Mouse (Mus musculus): ENCODE measurements around the gene Zfp991. TPM values are rescaled to one million over a fixed set of nuclear protein-coding genes. Genes with fewer than 3 reads are reported as not detected.
"Not testable (repeated sequence)": the region's sequence is repeated elsewhere in the genome, so short reads cannot be mapped to it uniquely, and the experiment has no call there.

Zfp991 gene
- polyA plus RNA-seq, 1 experiment = 0.05 TPM

GRCm38 (mm10) chr4:147126435-147126834 lies 5.4 kb upstream of the Zfp991 start:
- not testable (repeated sequence) for H3K27me3 ChIP-seq (replicated peaks; ENCODE audit: control insufficient read depth, insufficient read depth, low read length); DNase-seq; H3K4me1 ChIP-seq (ENCODE audit: control insufficient read depth, insufficient read depth, low read length); H3K27ac ChIP-seq (ENCODE audit: insufficient read depth, low read depth, low read length); H3K36me3 ChIP-seq (ENCODE audit: control insufficient read depth, insufficient read depth, low read length); H3K4me3 ChIP-seq (ENCODE audit: insufficient read depth, low read depth, low read length)
- WGBS = 71% methylated on average over 2 of the region's 2 CpGs

- H3K27ac ChIP-seq (ENCODE audit: insufficient read depth, low read depth, low read length); H3K4me3 ChIP-seq (ENCODE audit: insufficient read depth, low read depth, low read length); H3K27me3 ChIP-seq (replicated peaks; ENCODE audit: control insufficient read depth, insufficient read depth, low read length); H3K4me1 ChIP-seq (ENCODE audit: control insufficient read depth, insufficient read depth, low read length); H3K36me3 ChIP-seq (ENCODE audit: control insufficient read depth, insufficient read depth, low read length); DNase-seq: not testable (repeated sequence)
- 81% methylated on average over 2 of the region's 2 CpGs for WGBS
These were observed 4.7 kb upstream of the Zfp991 start for GRCm38 (mm10) chr4:147127137-147127536.

- H3K4me3 ChIP-seq (ENCODE audit: insufficient read depth, low read depth, low read length); H3K27ac ChIP-seq (ENCODE audit: insufficient read depth, low read depth, low read length); H3K27me3 ChIP-seq (replicated peaks; ENCODE audit: control insufficient read depth, insufficient read depth, low read length); H3K4me1 ChIP-seq (ENCODE audit: control insufficient read depth, insufficient read depth, low read length); H3K36me3 ChIP-seq (ENCODE audit: control insufficient read depth, insufficient read depth, low read length); DNase-seq: not testable (repeated sequence)
These were observed 3.7 kb upstream of the Zfp991 start for GRCm38 (mm10) chr4:147128152-147128551.

GRCm38 (mm10) chr4:147133596-147133995 lies 1.8 kb downstream of the Zfp991 start:
- H3K27ac ChIP-seq (ENCODE audit: insufficient read depth, low read depth, low read length); H3K27me3 ChIP-seq (replicated peaks; ENCODE audit: control insufficient read depth, insufficient read depth, low read length); H3K36me3 ChIP-seq (ENCODE audit: control insufficient read depth, insufficient read depth, low read length); H3K4me1 ChIP-seq (ENCODE audit: control insufficient read depth, insufficient read depth, low read length); DNase-seq; H3K4me3 ChIP-seq (ENCODE audit: insufficient read depth, low read depth, low read length): not testable (repeated sequence)
- 53% methylated on average over 2 of the region's 2 CpGs for WGBS

- not testable (repeated sequence) for H3K27me3 ChIP-seq (replicated peaks; ENCODE audit: control insufficient read depth, insufficient read depth, low read length); DNase-seq; H3K27ac ChIP-seq (ENCODE audit: insufficient read depth, low read depth, low read length); H3K4me3 ChIP-seq (ENCODE audit: insufficient read depth, low read depth, low read length); H3K36me3 ChIP-seq (ENCODE audit: control insufficient read depth, insufficient read depth, low read length); H3K4me1 ChIP-seq (ENCODE audit: control insufficient read depth, insufficient read depth, low read length)
- WGBS = 71% methylated on average over 4 of the region's 4 CpGs
These were observed 9.9 kb downstream of the Zfp991 start for GRCm38 (mm10) chr4:147141757-147142156.

- H3K4me1 ChIP-seq (ENCODE audit: control insufficient read depth, insufficient read depth, low read length); H3K27ac ChIP-seq (ENCODE audit: insufficient read depth, low read depth, low read length); DNase-seq; H3K36me3 ChIP-seq (ENCODE audit: control insufficient read depth, insufficient read depth, low read length); H3K27me3 ChIP-seq (replicated peaks; ENCODE audit: control insufficient read depth, insufficient read depth, low read length); H3K4me3 ChIP-seq (ENCODE audit: insufficient read depth, low read depth, low read length): not testable (repeated sequence)
- 95% methylated on average over 2 of the region's 2 CpGs for WGBS
These were observed 33.4 kb downstream of the Zfp991 start for GRCm38 (mm10) chr4:147165282-147165681.

- not testable (repeated sequence) for H3K27me3 ChIP-seq (replicated peaks; ENCODE audit: control insufficient read depth, insufficient read depth, low read length); H3K36me3 ChIP-seq (ENCODE audit: control insufficient read depth, insufficient read depth, low read length); H3K4me1 ChIP-seq (ENCODE audit: control insufficient read depth, insufficient read depth, low read length); H3K4me3 ChIP-seq (ENCODE audit: insufficient read depth, low read depth, low read length); DNase-seq; H3K27ac ChIP-seq (ENCODE audit: insufficient read depth, low read depth, low read length)
- 98% methylated on average over 2 of the region's 2 CpGs for WGBS
These were observed 38.7 kb downstream of the Zfp991 start for GRCm38 (mm10) chr4:147170547-147170946.

- 92% methylated on average over 1 of the region's 4 CpGs for WGBS
- H3K4me3 ChIP-seq (ENCODE audit: insufficient read depth, low read depth, low read length); H3K4me1 ChIP-seq (ENCODE audit: control insufficient read depth, insufficient read depth, low read length); H3K36me3 ChIP-seq (ENCODE audit: control insufficient read depth, insufficient read depth, low read length); H3K27ac ChIP-seq (ENCODE audit: insufficient read depth, low read depth, low read length); DNase-seq; H3K27me3 ChIP-seq (replicated peaks; ENCODE audit: control insufficient read depth, insufficient read depth, low read length): not testable (repeated sequence)
These were observed 39.7 kb downstream of the Zfp991 start for GRCm38 (mm10) chr4:147171557-147171956.

- H3K4me3 ChIP-seq (ENCODE audit: insufficient read depth, low read depth, low read length); H3K27ac ChIP-seq (ENCODE audit: insufficient read depth, low read depth, low read length); H3K4me1 ChIP-seq (ENCODE audit: control insufficient read depth, insufficient read depth, low read length); H3K36me3 ChIP-seq (ENCODE audit: control insufficient read depth, insufficient read depth, low read length); DNase-seq; H3K27me3 ChIP-seq (replicated peaks; ENCODE audit: control insufficient read depth, insufficient read depth, low read length): not testable (repeated sequence)
- WGBS = 91% methylated on average over 11 of the region's 12 CpGs
These were observed 44.5 kb downstream of the Zfp991 start for GRCm38 (mm10) chr4:147176279-147176880.

- H3K27ac ChIP-seq (ENCODE audit: insufficient read depth, low read depth, low read length); H3K36me3 ChIP-seq (ENCODE audit: control insufficient read depth, insufficient read depth, low read length); H3K27me3 ChIP-seq (replicated peaks; ENCODE audit: control insufficient read depth, insufficient read depth, low read length); DNase-seq; H3K4me3 ChIP-seq (ENCODE audit: insufficient read depth, low read depth, low read length); H3K4me1 ChIP-seq (ENCODE audit: control insufficient read depth, insufficient read depth, low read length): not testable (repeated sequence)
- 95% methylated on average over 8 of the region's 8 CpGs for WGBS
These were observed 49.4 kb downstream of the Zfp991 start for GRCm38 (mm10) chr4:147181141-147181685.

GRCm38 (mm10) chr4:147181969-147182705 lies 50.3 kb downstream of the Zfp991 start:
- H3K4me1 ChIP-seq (ENCODE audit: control insufficient read depth, insufficient read depth, low read length); H3K36me3 ChIP-seq (ENCODE audit: control insufficient read depth, insufficient read depth, low read length); H3K27ac ChIP-seq (ENCODE audit: insufficient read depth, low read depth, low read length); H3K27me3 ChIP-seq (replicated peaks; ENCODE audit: control insufficient read depth, insufficient read depth, low read length); H3K4me3 ChIP-seq (ENCODE audit: insufficient read depth, low read depth, low read length); DNase-seq: not testable (repeated sequence)
- no CpG with 5 or more reads among the region's 13 CpGs for WGBS

Data from kidney, adult 2 months (tissue).